Mouse (Mus musculus) forebrain, embryonic 16.5 days (tissue): ENCODE measurements around the gene Psph. TPM values are rescaled to one million over a fixed set of nuclear protein-coding genes. Genes with fewer than 3 reads are reported as not detected.
"Not testable (repeated sequence)": the region's sequence is repeated elsewhere in the genome, so short reads cannot be mapped to it uniquely, and the experiment has no call there.

Source experiments
- ATAC-seq: fragments of 200-750 bp; cut with Nextera tagmentation; 2 replicates; pipeline ENCODE4 v1.8.0; 2017; ENCODE audit warnings: mild to moderate bottlenecking, moderate library complexity
- H3K27ac ChIP-seq: fragments of 300-500 bp; sonication (generic); 2 replicates; pipeline ENCODE4 v1.5.1; 2014; ENCODE audit warnings: low read length, control low read depth
- H3K27me3 ChIP-seq: fragments of 300-500 bp; sonication (generic); replicated peaks from 2 replicates; pipeline ENCODE4 v1.6.1; 2014; ENCODE audit warnings: low read length; ENCODE audit not compliant: control insufficient read depth, insufficient read depth
- H3K36me3 ChIP-seq: fragments of 300-500 bp; sonication (generic); 2 replicates; pipeline ENCODE4 v1.6.1; 2014; ENCODE audit not compliant: control insufficient read depth, insufficient read depth
- H3K4me1 ChIP-seq: fragments of 300-500 bp; sonication (generic); replicated peaks from 2 replicates; pipeline ENCODE4 v1.6.1; 2014; ENCODE audit warnings: low read length; ENCODE audit not compliant: control insufficient read depth, insufficient read depth
- H3K4me2 ChIP-seq: fragments of 300-500 bp; sonication (generic); 2 replicates; pipeline ENCODE4 v1.6.1; 2014; ENCODE audit warnings: mild to moderate bottlenecking, low read length, control low read depth
- H3K4me3 ChIP-seq: fragments of 300-500 bp; sonication (generic); replicated peaks from 2 replicates; pipeline ENCODE4 v1.5.1; 2014; ENCODE audit warnings: mild to moderate bottlenecking, low read length, control low read depth
- H3K9ac ChIP-seq: fragments of 300-500 bp; sonication (generic); replicated peaks from 2 replicates; pipeline ENCODE4 v1.6.1; 2014; ENCODE audit warnings: low read depth, low read length, control low read depth
- H3K9me3 ChIP-seq: fragments of 300-500 bp; sonication (generic); 2 replicates; pipeline ENCODE4 v1.6.1; 2016; ENCODE audit warnings: low read length; ENCODE audit not compliant: control insufficient read depth
- WGBS: fragments of 180-500 bp; shearing (Covaris S2); extraction: QIAGEN DNeasy Blood & Tissue Kit; methylation state at CpG from one replicate; pipeline ENCODE4 v1.1.7; 2014; 5-methylcytosine and 5-hydroxymethylcytosine counted together
- polyA plus RNA-seq: library from polyadenylated mRNA; unstranded; fragments of >200 nt; fragmentation: Nextera tagmentation; extraction: Ambion mirVana; gene quantifications from 2 replicates; pipeline ENCODE4 v1.2.1, GENCODE M21; 2015

Gene Psph
- polyA plus RNA-seq, 1 experiment from 2014 or later, result 42.9 TPM

DNA sequence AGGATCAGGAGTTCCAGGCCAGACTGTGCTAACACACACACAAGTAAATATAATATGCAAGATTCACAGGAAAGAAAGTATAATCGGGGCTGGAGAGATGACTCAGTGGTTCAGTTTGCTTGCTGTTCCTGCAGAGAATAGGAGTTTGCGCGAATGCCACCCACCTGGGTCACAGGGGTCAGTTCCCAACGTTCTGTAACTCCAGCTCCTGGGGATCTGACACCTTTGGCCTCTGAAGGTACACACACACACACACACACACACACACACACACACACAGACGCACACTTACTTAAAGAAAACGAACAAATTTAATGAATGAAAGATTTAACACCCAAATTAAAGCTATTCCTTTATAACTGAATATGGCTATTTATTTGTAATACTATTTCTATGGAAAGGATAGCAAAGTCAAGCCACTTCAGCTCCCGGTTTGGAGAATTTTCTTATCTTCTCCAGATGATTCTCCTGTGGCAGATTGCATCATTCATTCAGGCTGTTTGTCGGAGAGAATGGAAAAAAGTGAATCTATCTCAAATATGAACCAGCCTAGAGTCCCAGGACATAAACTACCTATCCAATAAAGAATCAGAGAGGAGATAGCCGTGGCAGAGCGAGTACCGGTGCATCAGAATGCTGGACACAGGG, 8.8 kb downstream of the Psph start:
- peak overlapping the region; percentile 53 for H3K4me3 ChIP-seq
- peaks cover 9% of the 10 kb centered on the region for H3K4me1 ChIP-seq
- H3K4me2 ChIP-seq, result peak overlapping the region; percentile 89
- H3K27me3 ChIP-seq, result no peaks in the 10 kb centered on the region
- H3K9me3 ChIP-seq, result no peaks in the 10 kb centered on the region
- 39% methylated on average over 11 of the region's 11 CpGs for whole genome bisulfite sequencing
- no peaks in the 10 kb centered on the region for H3K36me3 ChIP-seq
- ATAC-seq, result no peak
- no peak overlapping the region for H3K27ac ChIP-seq
- H3K9ac ChIP-seq, result peak overlapping the region; percentile 59

GRCm38 (mm10) chr5:129774661-129775060, 12.6 kb downstream of the Psph start:
- no peaks in the 10 kb centered on the region for H3K36me3 ChIP-seq
- H3K9me3 ChIP-seq, result no peaks in the 10 kb centered on the region
- no peak overlapping the region for H3K4me3 ChIP-seq
- ATAC-seq, result no peak
- WGBS, result 89% methylated on average over 3 of the region's 3 CpGs
- no peak overlapping the region for H3K4me2 ChIP-seq
- H3K27me3 ChIP-seq, result no peaks in the 10 kb centered on the region
- peaks cover 9% of the 10 kb centered on the region for H3K4me1 ChIP-seq
- no peak overlapping the region for H3K9ac ChIP-seq
- H3K27ac ChIP-seq, result no peak overlapping the region

GRCm38 (mm10) chr5:129773330-129773729, 13.9 kb downstream of the Psph start:
- ATAC-seq, H3K36me3 ChIP-seq, H3K4me2 ChIP-seq, H3K9me3 ChIP-seq, H3K27me3 ChIP-seq, H3K4me3 ChIP-seq, H3K9ac ChIP-seq, H3K27ac ChIP-seq, H3K4me1 ChIP-seq: not testable (repeated sequence)
- 81% methylated on average over 4 of the region's 4 CpGs for WGBS

- Histone ChIP-seq H3K4me2 (no peak overlapping the region), H3K36me3 (no peaks in the 10 kb centered on the region), H3K4me1 (no peaks in the 10 kb centered on the region), H3K4me3 (no peak overlapping the region), H3K27me3 (no peaks in the 10 kb centered on the region), H3K27ac (no peak overlapping the region), H3K9me3 (no peaks in the 10 kb centered on the region), H3K9ac (no peak overlapping the region)
- WGBS, result 85% methylated on average over 10 of the region's 10 CpGs
- ATAC-seq, result no peak
Measured at GRCm38 (mm10) chr5:129772433-129772832, 14.8 kb downstream of the Psph start.

DNA sequence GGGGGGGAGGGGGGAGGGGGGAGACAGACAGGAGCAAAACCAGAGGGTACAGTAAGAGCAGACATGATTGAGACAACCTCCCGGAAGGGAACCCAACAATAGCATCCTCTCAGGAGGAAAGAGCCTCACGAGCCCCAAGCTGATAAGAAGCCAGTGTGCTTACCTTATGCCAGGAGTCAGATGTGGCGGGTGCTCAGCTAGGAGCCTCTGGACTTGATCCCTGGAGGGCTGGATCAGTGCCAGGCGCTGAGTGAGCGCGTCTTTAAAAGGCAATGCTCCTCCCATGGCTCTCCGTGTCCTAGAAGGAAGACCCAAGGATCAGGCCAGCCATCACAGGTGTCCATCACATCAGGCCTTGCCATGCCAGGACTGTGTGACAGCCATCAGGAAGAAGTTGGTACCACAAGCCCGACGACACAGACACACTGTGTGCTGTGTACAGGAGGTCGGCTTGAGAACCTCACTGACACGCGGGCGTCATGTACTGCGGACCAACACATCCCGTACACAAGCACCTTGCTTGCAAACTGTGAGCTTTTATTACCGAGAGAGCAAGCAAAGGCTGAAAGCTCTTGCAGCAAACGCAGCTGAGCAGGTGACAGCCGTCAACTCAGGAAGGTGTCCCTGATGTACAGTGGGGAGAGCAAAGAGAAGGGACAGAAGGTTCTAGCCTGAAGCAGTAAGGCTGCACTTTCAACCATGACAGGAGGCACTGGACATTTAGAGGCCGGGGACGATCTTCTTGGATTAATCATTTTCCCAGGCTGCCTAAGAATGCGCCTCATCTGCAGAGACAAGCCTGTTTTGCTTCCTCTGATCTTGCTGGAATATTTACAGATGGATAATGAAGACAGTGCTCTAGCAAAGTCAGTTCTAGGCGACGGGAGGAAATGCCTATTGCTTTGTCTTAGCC, 16.6 kb downstream of the Psph start:
- Histone ChIP-seq H3K4me1 (no peaks in the 10 kb centered on the region), H3K4me2 (no peak overlapping the region), H3K27me3 (no peaks in the 10 kb centered on the region), H3K36me3 (no peaks in the 10 kb centered on the region), H3K9ac (no peak overlapping the region), H3K27ac (no peak overlapping the region), H3K4me3 (no peak overlapping the region), H3K9me3 (no peaks in the 10 kb centered on the region)
- 90% methylated on average over 23 of the region's 23 CpGs for WGBS
- ATAC-seq, result no peak

DNA sequence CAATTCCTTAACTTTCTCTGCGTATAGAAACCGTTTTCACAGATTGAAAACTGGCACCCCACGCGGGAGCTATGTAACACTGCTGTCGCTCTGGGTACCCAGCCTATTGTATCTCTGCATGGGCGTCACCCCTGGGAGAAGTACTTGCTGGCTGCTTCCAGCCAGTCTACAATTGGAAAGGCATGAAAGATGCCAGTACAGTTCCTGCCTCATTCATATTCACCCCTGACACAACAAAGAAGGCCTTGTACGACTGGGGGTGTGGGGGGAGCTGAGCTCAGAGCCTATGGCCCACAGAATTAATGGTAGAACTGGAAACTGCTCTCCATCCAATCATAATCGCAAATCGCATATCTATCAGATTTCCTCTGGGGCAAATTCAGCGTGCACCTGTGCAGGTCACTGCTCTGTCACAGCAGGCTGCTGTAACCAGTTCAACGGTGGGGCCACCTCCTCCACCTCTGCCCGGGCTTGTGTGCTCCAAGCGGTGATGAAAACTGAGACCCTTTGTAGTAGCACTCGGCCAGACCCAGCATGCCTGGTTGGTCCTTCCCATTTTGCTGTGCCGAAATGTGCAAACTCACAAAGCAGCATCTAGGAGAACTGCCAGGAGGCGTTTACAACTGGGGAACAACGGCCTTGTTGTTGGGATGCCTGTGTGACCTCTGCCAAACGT, 25.2 kb downstream of the Psph start:
- no peaks in the 10 kb centered on the region for H3K9me3 ChIP-seq
- H3K4me1 ChIP-seq, result peaks cover 7% of the 10 kb centered on the region
- no peak overlapping the region for H3K4me2 ChIP-seq
- peaks cover 6% of the 10 kb centered on the region; the same call in 1 of the 2 replicates for H3K36me3 ChIP-seq
- peak overlapping the region; percentile 84 for H3K27ac ChIP-seq
- no peak overlapping the region for H3K4me3 ChIP-seq
- peak; percentile 96 for ATAC-seq
- H3K27me3 ChIP-seq, result no peaks in the 10 kb centered on the region
- 24% methylated on average over 18 of the region's 18 CpGs for WGBS
- peak overlapping the region; percentile 8; the same call in 1 of the 2 replicates for H3K9ac ChIP-seq

DNA sequence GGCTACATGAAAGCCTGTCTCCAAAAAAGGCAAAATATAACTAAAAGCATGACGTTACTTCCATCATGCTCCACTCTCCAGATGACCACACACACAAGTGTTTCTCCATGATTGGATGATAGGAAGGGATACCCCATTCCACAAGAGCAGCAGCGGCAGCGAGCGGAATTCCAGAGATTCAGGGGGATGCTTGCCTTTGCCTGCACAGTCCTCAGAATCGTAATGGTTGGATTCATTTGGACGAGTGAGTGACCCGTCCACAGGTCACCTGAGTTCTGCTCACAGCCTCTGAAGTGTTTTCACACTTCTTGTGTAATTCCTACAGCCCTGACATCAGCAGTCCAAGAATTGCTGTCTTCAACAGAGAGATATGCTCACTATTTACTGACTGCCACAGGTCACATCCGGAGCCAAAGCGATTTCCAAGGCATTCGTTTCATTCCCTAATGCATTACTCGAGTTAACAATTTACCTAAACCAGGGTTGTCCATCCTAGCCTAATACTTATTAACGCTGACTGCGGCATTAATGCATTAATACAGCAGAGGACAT, 27.2 kb downstream of the Psph start:
- no peak overlapping the region for H3K27ac ChIP-seq
- peaks cover 8% of the 10 kb centered on the region for H3K36me3 ChIP-seq
- no peak overlapping the region for H3K4me3 ChIP-seq
- H3K4me1 ChIP-seq, result peaks cover 7% of the 10 kb centered on the region
- no peak overlapping the region for H3K4me2 ChIP-seq
- no peaks in the 10 kb centered on the region for H3K27me3 ChIP-seq
- H3K9ac ChIP-seq, result no peak overlapping the region
- no peaks in the 10 kb centered on the region for H3K9me3 ChIP-seq
- 93% methylated on average over 13 of the region's 13 CpGs for WGBS
- ATAC-seq, result no peak

DNA sequence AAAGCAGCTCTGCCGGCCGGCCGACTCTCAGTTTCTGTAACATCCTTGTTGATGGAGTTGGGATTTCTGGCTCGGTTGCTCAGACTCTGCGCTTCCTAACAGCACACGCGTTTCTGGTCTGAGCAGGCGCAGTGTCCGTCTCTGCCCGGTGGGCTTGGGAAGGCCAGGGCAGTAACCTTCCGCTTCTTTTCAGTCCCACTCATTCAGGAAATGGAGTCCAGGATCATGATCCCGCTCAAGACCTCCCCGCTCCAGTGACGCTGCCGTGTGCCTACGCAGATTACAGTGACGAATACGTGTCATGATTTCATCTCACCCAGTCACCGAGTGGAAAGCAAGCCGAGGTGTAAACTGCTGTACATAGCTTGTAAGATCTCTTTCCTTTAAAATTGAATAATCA, 30.4 kb downstream of the Psph start:
- Histone ChIP-seq H3K36me3 (peaks cover 12% of the 10 kb centered on the region), H3K4me3 (no peak overlapping the region), H3K9me3 (no peaks in the 10 kb centered on the region), H3K4me2 (no peak overlapping the region), H3K4me1 (peaks cover 4% of the 10 kb centered on the region), H3K27ac (no peak overlapping the region), H3K9ac (no peak overlapping the region), H3K27me3 (no peaks in the 10 kb centered on the region)
- no peak for ATAC-seq
- 94% methylated on average over 20 of the region's 20 CpGs for whole genome bisulfite sequencing

- no peaks in the 10 kb centered on the region for H3K27me3 ChIP-seq
- WGBS, result 86% methylated on average over 6 of the region's 6 CpGs
- H3K4me3 ChIP-seq, result no peak overlapping the region
- H3K4me2 ChIP-seq, result no peak overlapping the region
- H3K4me1 ChIP-seq, result no peaks in the 10 kb centered on the region
- H3K9ac ChIP-seq, result no peak overlapping the region
- H3K9me3 ChIP-seq, result no peaks in the 10 kb centered on the region
- H3K27ac ChIP-seq, result no peak overlapping the region
- ATAC-seq, result no peak
- peaks cover 18% of the 10 kb centered on the region for H3K36me3 ChIP-seq
Measured at GRCm38 (mm10) chr5:129744050-129744449, 43.2 kb downstream of the Psph start.
